Mouse (Mus musculus): Measurements from ENCODE around the gene Olfr315. TPM values are rescaled to one million over a fixed set of nuclear protein-coding genes. Genes with fewer than 3 reads are reported as not detected.
"Not testable (repeated sequence)": the region's sequence is repeated elsewhere in the genome, so short reads cannot be mapped to it uniquely, and the experiment has no call there.

Gene Olfr315
- polyA plus RNA-seq (2012; rRNA removed) = not detected in 2 replicates

- no peak for DNase-seq (ENCODE audit: extremely low spot score in 1 of 2, low spot score in 1 of 2)
Measured at GRCm38 (mm10) chr11:58772888-58773287, at the start of gene Olfr315. TSS of gene Olfr315 (plus strand) at chr11:58773188.

- DNase-seq (ENCODE audit: extremely low spot score in 1 of 2, low spot score in 1 of 2) = no peak
Measured at GRCm38 (mm10) chr11:58723914-58724313, 49.1 kb upstream of the Olfr315 start, which contains the start of gene Olfr318. TSS of gene Olfr318 (minus strand) at chr11:58724014.

GRCm38 (mm10) chr11:58727896-58728650 is 44.9 kb upstream of the Olfr315 start:
- DNase-seq (ENCODE audit: extremely low spot score in 1 of 2, low spot score in 1 of 2) = not testable (repeated sequence)

- peak in 1 of 2 experiments; percentile 47 for DNase-seq (ENCODE audit: extremely low spot score in 1 of 2, low spot score in 1 of 2)
Measured at GRCm38 (mm10) chr11:58733372-58733771, 39.6 kb upstream of the Olfr315 start.

GRCm38 (mm10) chr11:58738792-58739262 is 34.2 kb upstream of the Olfr315 start, which contains the start of gene Olfr317:
TSS of gene Olfr317 (minus strand) at chr11:58739212.
- no peak for DNase-seq (ENCODE audit: extremely low spot score in 1 of 2, low spot score in 1 of 2)

DNA sequence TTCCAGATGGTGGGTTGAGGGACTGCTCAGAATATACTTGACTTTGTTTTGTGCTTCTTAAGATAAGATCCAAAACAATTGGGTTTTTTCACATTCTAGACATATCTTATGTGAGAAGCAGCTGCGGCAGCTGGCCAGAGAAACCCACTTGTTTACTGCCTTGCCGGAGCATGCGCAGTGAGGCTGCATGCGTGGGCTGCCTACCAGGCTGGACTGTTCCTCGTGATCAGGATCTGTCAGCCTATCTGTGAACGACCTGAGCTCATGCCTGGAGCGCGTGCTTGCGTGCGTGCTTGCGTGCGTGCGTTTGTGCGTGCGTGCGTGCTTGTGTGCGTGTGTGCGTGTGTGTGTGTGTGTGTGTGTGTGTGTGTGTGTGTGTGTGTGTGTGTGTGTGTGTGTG is 21.9 kb upstream of the Olfr315 start:
- peak; percentile 35 to 73 for DNase-seq (ENCODE audit: extremely low spot score in 1 of 2, low spot score in 1 of 2)

GRCm38 (mm10) chr11:58752434-58752833 is 20.6 kb upstream of the Olfr315 start, which contains the start of gene Olfr316:
TSS of gene Olfr316 (plus strand) at chr11:58752734.
- no peak for DNase-seq (ENCODE audit: extremely low spot score in 1 of 2, low spot score in 1 of 2)

DNA sequence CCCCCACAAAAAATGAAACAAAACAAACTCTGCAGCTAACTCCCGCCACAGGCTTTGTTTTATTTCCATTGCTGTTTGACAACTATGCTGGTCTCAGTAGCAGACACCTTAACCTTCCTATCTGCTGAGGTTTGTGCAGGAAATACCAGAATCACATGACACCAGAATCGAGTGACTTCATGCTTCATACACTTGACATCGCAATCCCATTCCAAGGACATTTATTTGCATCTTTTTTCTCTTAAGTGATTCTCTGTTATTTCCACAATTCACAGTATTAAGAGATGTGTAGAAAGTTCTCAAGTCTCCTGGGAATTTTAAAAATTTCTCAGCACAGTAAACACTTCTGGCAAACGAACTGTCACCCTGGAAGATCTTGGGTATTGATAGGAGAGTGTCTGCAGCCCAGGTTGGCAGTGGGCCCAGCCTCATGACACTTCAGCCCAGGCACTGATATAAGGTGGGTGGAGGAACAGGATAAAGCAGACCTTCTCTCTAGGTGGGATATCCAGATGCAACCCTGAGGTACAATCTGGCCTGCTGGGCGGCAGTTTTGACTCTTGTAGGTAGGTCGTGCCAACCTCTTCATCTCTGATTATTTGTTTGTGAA is 9.6 kb downstream of the Olfr315 start, which contains the start of gene Olfr314:
TSS of gene Olfr314 (plus strand) at position 473 of the 610 bp plus-strand sequence.
- no peak for DNase-seq (ENCODE audit: extremely low spot score in 1 of 2, low spot score in 1 of 2)

GRCm38 (mm10) chr11:58784182-58784581 is 11.2 kb downstream of the Olfr315 start:
- DNase-seq (ENCODE audit: extremely low spot score in 1 of 2, low spot score in 1 of 2) = no peak

DNA sequence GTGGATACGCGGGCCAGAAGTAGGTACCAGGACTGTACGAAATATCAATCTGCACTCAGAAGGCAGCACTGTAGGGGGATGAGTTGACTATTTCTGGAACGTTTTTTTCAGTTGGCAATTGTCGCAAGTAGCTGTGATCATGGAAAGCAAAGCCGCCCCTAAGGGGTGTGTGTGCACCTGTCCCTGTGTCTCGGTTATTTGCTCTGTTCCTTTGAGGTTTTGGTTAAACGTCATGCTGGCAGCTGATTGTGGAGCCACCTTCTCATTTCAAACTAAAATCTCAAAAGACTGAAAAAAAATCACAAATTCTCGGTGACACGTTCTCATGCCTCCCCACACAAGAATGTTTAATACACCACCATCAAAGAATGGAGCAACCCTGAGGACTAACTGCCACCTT is 14.7 kb downstream of the Olfr315 start:
- no peak for DNase-seq (ENCODE audit: extremely low spot score in 1 of 2, low spot score in 1 of 2)

DNA sequence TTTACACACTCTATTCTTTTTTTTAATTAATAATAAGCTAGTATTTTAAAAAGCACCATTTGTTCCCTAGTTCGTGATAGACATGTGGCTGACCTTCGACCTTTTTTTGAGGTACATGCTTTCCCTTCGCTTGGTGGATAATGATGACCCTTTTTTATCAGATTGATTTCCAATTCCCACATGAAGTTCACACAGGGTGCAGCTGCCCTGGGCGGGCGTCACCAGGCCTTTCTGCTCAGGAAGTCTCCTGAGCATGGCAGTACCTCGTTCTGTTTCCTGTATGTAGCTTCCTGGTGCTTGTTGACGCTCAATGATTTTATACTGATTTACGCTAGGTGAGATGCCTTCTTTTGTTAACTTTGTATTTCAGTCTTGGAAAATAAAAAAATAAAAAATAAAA is 15.4 kb downstream of the Olfr315 start:
- no peak for DNase-seq (ENCODE audit: extremely low spot score in 1 of 2, low spot score in 1 of 2)

GRCm38 (mm10) chr11:58789532-58789931 is 16.5 kb downstream of the Olfr315 start:
- no peak for DNase-seq (ENCODE audit: extremely low spot score in 1 of 2, low spot score in 1 of 2)

DNA sequence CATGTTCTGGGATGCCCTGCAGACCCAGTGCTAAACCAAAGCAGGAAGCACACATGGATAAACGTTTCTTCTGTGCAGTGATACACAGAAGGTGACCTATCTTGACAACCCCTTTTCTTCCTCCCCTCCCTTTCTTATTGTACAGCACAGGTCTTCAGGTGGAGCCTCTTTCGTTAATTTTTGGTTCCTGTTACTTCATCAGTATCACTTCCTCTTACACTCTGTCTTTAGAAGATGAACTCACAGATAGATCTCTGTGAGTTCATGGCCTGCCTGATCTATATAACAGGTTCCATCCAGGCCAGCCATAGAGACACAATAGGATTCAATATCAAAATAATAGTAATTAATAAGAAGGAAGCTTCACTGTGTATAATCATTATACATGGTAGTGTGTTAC is 17.1 kb downstream of the Olfr315 start:
- no peak for DNase-seq (ENCODE audit: extremely low spot score in 1 of 2, low spot score in 1 of 2)

GRCm38 (mm10) chr11:58790646-58791045 is 17.7 kb downstream of the Olfr315 start:
- DNase-seq (ENCODE audit: extremely low spot score in 1 of 2, low spot score in 1 of 2) = no peak

DNA sequence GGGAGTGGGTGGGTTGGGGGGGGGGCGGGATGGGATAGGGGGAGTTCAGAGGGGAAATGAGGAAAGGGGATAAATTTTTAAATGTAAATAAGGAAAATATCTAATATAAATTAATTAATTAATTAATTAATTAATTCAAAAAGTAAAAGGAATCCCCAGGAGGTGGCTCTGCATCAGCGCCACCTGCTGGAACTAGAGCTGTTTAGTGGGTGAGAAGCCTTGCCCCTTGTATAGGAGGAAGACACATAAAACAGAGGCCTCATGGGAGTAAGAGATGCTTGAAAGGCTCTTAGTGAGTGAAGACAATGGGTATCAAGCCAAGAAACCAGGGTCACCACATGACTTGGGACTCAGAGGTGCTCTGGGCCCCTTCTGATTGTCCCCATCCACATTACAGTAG is 22.9 kb downstream of the Olfr315 start:
- DNase-seq (ENCODE audit: extremely low spot score in 1 of 2, low spot score in 1 of 2) = no peak

DNA sequence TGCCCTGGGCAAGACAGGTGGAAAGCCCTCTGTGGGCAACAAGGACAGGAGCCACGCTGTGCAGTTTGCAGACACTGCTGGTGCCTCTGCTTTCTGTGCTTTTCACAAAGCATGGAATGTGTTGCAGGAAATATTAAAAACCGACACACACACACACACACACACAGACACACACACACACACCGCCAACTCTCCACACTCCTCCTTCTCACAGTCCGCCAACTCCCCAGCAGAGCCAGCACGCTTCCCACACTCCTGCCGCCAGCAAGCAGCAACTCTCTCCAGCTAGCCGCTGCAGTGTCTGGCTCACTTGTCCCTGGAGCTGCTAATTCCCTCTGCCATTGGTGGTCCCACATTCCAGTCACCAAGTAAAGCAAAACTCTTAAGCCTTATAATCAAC is 23.9 kb downstream of the Olfr315 start:
- DNase-seq (ENCODE audit: extremely low spot score in 1 of 2, low spot score in 1 of 2) = peak; percentile 71 to 85

GRCm38 (mm10) chr11:58799747-58800146 is 26.8 kb downstream of the Olfr315 start:
- peak; percentile 14 to 59 for DNase-seq (ENCODE audit: extremely low spot score in 1 of 2, low spot score in 1 of 2)

DNA sequence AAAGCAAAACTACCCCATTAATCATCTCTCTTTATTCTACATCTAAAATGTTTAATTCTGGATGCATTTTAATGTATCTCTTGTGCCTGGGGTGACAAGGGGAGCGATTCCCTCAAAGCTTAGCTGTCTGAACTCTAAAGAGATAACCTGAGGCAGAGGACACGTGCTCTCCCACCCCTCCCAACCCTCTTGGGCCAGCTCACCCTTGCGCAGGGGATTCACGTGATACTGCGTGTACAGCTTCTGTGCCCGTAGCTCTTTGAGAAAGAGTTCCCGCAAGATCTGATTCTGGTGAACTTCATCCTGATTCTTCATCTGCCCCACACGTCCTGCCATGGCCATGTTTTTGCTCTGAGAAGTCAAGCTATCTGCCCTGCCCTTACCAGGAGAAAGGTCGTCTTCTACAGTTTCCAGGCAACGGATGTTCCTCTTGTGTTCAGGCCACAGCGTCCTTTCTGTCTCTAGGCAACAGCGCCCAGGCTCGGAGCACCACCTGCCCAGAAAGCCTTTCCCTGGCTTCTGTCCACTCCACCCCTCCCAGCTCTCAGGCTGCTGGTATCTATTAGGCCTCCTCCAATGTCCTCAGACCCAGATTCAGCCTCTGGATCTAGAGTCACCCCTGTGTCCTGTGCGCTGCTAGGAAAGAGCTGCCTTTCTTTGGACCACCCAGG is 28.7 kb downstream of the Olfr315 start, which contains the start of gene Fam183b:
TSS of gene Fam183b (minus strand) at position 403 of the 671 bp plus-strand sequence.
- peak in 1 of 2 experiments; percentile 24 for DNase-seq (ENCODE audit: extremely low spot score in 1 of 2, low spot score in 1 of 2)

DNA sequence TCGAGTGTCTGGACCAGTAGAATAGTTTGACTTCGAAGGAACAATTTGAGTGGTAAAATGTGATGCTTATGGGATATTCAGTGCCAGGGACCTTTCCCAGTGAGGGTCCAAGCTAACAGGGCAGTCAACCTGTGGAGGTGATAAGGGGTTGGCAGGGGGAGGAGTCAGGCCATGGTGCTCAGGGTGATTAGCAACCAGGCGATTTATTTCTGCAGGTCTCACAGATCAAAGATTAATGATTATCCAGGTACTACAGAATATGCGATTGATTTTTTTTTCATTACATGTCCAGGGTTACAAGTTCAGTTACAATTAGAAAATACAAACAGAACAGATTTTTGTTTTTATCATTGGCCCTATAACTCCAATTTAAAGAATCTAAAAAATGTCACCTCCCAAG is 30.9 kb downstream of the Olfr315 start:
- DNase-seq (ENCODE audit: extremely low spot score in 1 of 2, low spot score in 1 of 2) = no peak

- no peak for DNase-seq (ENCODE audit: extremely low spot score in 1 of 2, low spot score in 1 of 2)
Measured at GRCm38 (mm10) chr11:58804393-58804792, 31.4 kb downstream of the Olfr315 start.

- no peak for DNase-seq (ENCODE audit: extremely low spot score in 1 of 2, low spot score in 1 of 2)
Measured at GRCm38 (mm10) chr11:58812001-58812400, 39.0 kb downstream of the Olfr315 start.

Measured in frontal cortex, adult 2 months (tissue).